In the genomic region with DNA sequence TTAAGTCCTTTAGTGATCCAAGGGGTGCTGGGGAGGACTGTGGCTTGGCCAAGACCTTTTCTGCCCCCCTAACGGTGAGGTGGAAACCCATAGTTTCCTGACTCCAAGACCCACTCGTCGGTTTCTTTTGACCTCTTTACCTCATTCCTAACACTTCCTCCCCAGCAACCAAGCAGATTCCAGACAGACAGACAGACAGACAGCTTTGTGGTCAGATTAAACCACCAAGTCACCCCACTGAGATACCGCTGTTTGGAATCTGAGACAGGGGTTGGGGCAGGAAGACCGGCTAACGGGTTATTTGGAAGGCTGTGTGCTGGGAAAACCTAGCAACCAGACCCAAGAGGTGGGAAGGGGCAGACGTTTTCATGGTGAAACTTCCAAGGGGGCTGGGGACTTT, we compare ENCODE assay signal across 21 mouse cellular contexts. TPM values are rescaled to one million over a fixed set of nuclear protein-coding genes. Genes with fewer than 3 reads are reported as not detected.
DNase-seq lines count a peak whose midpoint lies in the region; ATAC-seq and TF ChIP-seq lines count a peak whose summit lies in the region.
"Had no signal": no experiment of that assay in that cellular context is flagged by ENCODE, and none has a peak within 500 bp of the region (broad histone marks: within the 10 kb centered on the region; RNA-seq: fewer than 3 reads in every experiment).

No protein-coding gene starts in this region.

- H3K9ac ChIP-seq in heart, embryonic 13.5 days: no peak overlapping the region
- H3K9ac ChIP-seq in liver, postnatal 0 days (replicated peaks): peak overlapping the region; percentile 75
- H3K9ac ChIP-seq: hindbrain, embryonic 14.5 days; neural tube, embryonic 15.5 days had no signal

- H3K4me1 ChIP-seq in heart, embryonic 13.5 days: peaks cover 13% of the 10 kb centered on the region
- H3K4me1 ChIP-seq in G1E (ENCODE audit: insufficient read depth, low read depth, low read length): peaks cover 68% of the 10 kb centered on the region
- peaks cover 24% of the 10 kb centered on the region for H3K4me1 ChIP-seq in liver, postnatal 0 days (ENCODE audit: insufficient read depth)

- WGBS in heart, embryonic 13.5 days: 45% methylated on average over 7 of the region's 7 CpGs
- WGBS in liver, postnatal 0 days (ENCODE audit: insufficient replicate concordance): 7% methylated on average over 7 of the region's 7 CpGs

- no peaks in the 10 kb centered on the region for H3K36me3 ChIP-seq in heart, embryonic 13.5 days
- peaks cover 33% of the 10 kb centered on the region for H3K36me3 ChIP-seq in G1E (replicated peaks)
- H3K36me3 ChIP-seq in liver, postnatal 0 days (replicated peaks; ENCODE audit: insufficient read depth, low read length): peaks cover 10% of the 10 kb centered on the region

- H3K27ac ChIP-seq in heart, embryonic 13.5 days (replicated peaks): 0 out of 2 replicates have a peak overlapping the region, but pooled peaks have one; percentile 24
- peak overlapping the region; percentile 93 for H3K27ac ChIP-seq in liver, postnatal 0 days (ENCODE audit: low read depth)
- H3K27ac ChIP-seq: hindbrain, embryonic 14.5 days; macrophage; neural tube, embryonic 15.5 days had no signal

- H3K27me3 ChIP-seq in heart, embryonic 13.5 days (replicated peaks): peaks cover 45% of the 10 kb centered on the region
- H3K27me3 ChIP-seq in G1E (ENCODE audit: insufficient read depth, low read length): 0 out of 2 replicates have a peak, but pooled peaks cover 3% of the 10 kb centered on the region
- no peaks in the 10 kb centered on the region for H3K27me3 ChIP-seq in liver, postnatal 0 days (ENCODE audit: insufficient read depth, low read length)

- no peak overlapping the region; the same call in 1 of the 2 replicates for H3K4me3 ChIP-seq in heart, embryonic 13.5 days
- H3K4me3 ChIP-seq in G1E (ENCODE audit: low read depth, low read length): peak overlapping the region; percentile 82
- H3K4me3 ChIP-seq in liver, postnatal 0 days (ENCODE audit: low read depth, low read length): peak overlapping the region; percentile 52
- H3K4me3 ChIP-seq: neural tube, embryonic 15.5 days had no signal

- no peak for TF ChIP-seq CTCF in G1E (IDR thresholded peaks at IDR 0.05; ENCODE audit: low read depth, low read length)
- TF ChIP-seq CTCF in liver, postnatal 0 days (IDR thresholded peaks at IDR 0.05; ENCODE audit: low read depth): no peak

- no peak for TF ChIP-seq EP300 in liver, postnatal 0 days (IDR thresholded peaks at IDR 0.05; ENCODE audit: low read depth)

- no peak for DNase-seq in heart, adult 18-20 months
- peak; percentile 38 for DNase-seq in G1E (ENCODE audit: low spot score)
- no peak for DNase-seq in liver, postnatal 0 days
- DNase-seq in ovary, postnatal 10 days (ENCODE audit: low spot score): no peak
- no peak for DNase-seq in cerebellum, adult 9-11 months
- no peak for DNase-seq in right cerebral cortex, adult 18-20 months
- DNase-seq: cerebellum, postnatal 10 days had no signal

- peak overlapping the region; percentile 44 for H3K4me2 ChIP-seq in heart, embryonic 13.5 days
- peak overlapping the region; percentile 85 for H3K4me2 ChIP-seq in liver, postnatal 0 days (ENCODE audit: low read depth, low read length)
- H3K4me2 ChIP-seq: hindbrain, embryonic 14.5 days; neural tube, embryonic 15.5 days had no signal

- no peak for ATAC-seq in heart, embryonic 13.5 days (ENCODE audit: extremely low read depth, insufficient number of reproducible peaks, low FRiP score, low TSS enrichment)
- no peak for ATAC-seq in G1E (ENCODE audit: extremely low read depth, insufficient number of reproducible peaks, low FRiP score, poor library complexity, severe bottlenecking)
- peak; percentile 1; the same call in 1 of the 2 replicates for ATAC-seq in erythroid progenitor cell, adult 5-6 weeks (replicated peaks; ENCODE audit: low FRiP score, poor library complexity, severe bottlenecking)
- peak; percentile 11; the same call in 1 of the 2 replicates for ATAC-seq in liver, postnatal 0 days
- ATAC-seq: forebrain, embryonic 16.5 days had no signal

- no peaks in the 10 kb centered on the region for H3K9me3 ChIP-seq in heart, embryonic 13.5 days
- peaks cover 5% of the 10 kb centered on the region for H3K9me3 ChIP-seq in G1E (replicated peaks)
- no peaks in the 10 kb centered on the region for H3K9me3 ChIP-seq in liver, postnatal 0 days (ENCODE audit: low read length)
- H3K9me3 ChIP-seq: neural tube, embryonic 15.5 days had no signal

RNA-seq across cellular contexts. Expression of gene Tfr2, which starts 0.5 kb away (rescaled TPM):
- polyA plus RNA-seq in heart, embryonic 13.5 days (2015; fragmentation: Nextera tagmentation; extraction: Ambion mirVana): 0.59 and 2.5 TPM in 2 replicates
- not detected for total RNA-seq in heart, adult 18-20 months (2021)
- 193 and 194 TPM in 2 replicates for total RNA-seq in G1E (2014; fragmentation: Nextera tagmentation)
- 52.6 and 67.3 TPM in 2 replicates for total RNA-seq in G1E (2017)
- polyA plus RNA-seq in G1E (2012): 87.3 and 117 TPM in 2 replicates
- 44.9 and 62.0 TPM in 2 replicates for total RNA-seq in erythroid progenitor cell, adult 5-6 weeks (2015; ENCODE audit: low replicate concordance)
- 42.2 and 61.0 TPM in 2 replicates for total RNA-seq in erythroid progenitor cell, adult 5-6 weeks (2017; ENCODE audit: low replicate concordance)
- 148 and 157 TPM in 2 replicates for polyA plus RNA-seq in liver, postnatal 0 days (2015; fragmentation: Nextera tagmentation; extraction: Ambion mirVana)

RNA-seq across cellular contexts. Expression of gene Actl6b, which starts 16.9 kb away (rescaled TPM):
- 0.27 and 0.35 TPM in 2 replicates for polyA plus RNA-seq in heart, embryonic 13.5 days (2015; fragmentation: Nextera tagmentation; extraction: Ambion mirVana)
- not detected for total RNA-seq in heart, adult 18-20 months (2021)
- total RNA-seq in G1E (2014; fragmentation: Nextera tagmentation) (not detected in 2 replicates), G1E (2017) (0.11 TPM in 1 of 2 replicates, not detected in the other)
- polyA plus RNA-seq in G1E (2012): not detected in 2 replicates
- not detected in 2 replicates for total RNA-seq in erythroid progenitor cell, adult 5-6 weeks (2015; ENCODE audit: low replicate concordance)
- not detected in 2 replicates for total RNA-seq in erythroid progenitor cell, adult 5-6 weeks (2017; ENCODE audit: low replicate concordance)
- not detected in 2 replicates for polyA plus RNA-seq in liver, postnatal 0 days (2015; fragmentation: Nextera tagmentation; extraction: Ambion mirVana)
- polyA plus RNA-seq: limb, embryonic 11.5 days; macrophage had no signal

RNA-seq across cellular contexts. Expression of gene Mospd3, which starts 30.7 kb away (rescaled TPM):
- 16.4 and 18.4 TPM in 2 replicates for polyA plus RNA-seq in heart, embryonic 13.5 days (2015; fragmentation: Nextera tagmentation; extraction: Ambion mirVana)
- total RNA-seq in heart, adult 18-20 months (2021): 10 to 100 TPM in 1 of 2 experiments, 1 to 10 TPM in 1; 9.1 to 14.1 TPM
- total RNA-seq in G1E (2014; fragmentation: Nextera tagmentation) (58.9 and 61.2 TPM in 2 replicates), G1E (2017) (3.8 and 5.4 TPM in 2 replicates)
- polyA plus RNA-seq in G1E (2012): 316 and 504 TPM in 2 replicates
- total RNA-seq in erythroid progenitor cell, adult 5-6 weeks (2015; ENCODE audit: low replicate concordance): 36.9 and 44.3 TPM in 2 replicates
- 8.5 TPM in 1 of 2 replicates, not detected in the other for total RNA-seq in erythroid progenitor cell, adult 5-6 weeks (2017; ENCODE audit: low replicate concordance)
- polyA plus RNA-seq in liver, postnatal 0 days (2015; fragmentation: Nextera tagmentation; extraction: Ambion mirVana): 26.2 and 28.3 TPM in 2 replicates

RNA-seq across cellular contexts. Expression of gene Gnb2, which starts 36.9 kb away (rescaled TPM):
- polyA plus RNA-seq in heart, embryonic 13.5 days (2015; fragmentation: Nextera tagmentation; extraction: Ambion mirVana): 299 and 300 TPM in 2 replicates
- 100 to 1,000 TPM; 233 to 247 TPM for total RNA-seq in heart, adult 18-20 months (2021)
- 229 and 302 TPM in 2 replicates for total RNA-seq in G1E (2014; fragmentation: Nextera tagmentation)
- 255 and 347 TPM in 2 replicates for total RNA-seq in G1E (2017)
- polyA plus RNA-seq in G1E (2012): 501 and 571 TPM in 2 replicates
- total RNA-seq in erythroid progenitor cell, adult 5-6 weeks (2015; ENCODE audit: low replicate concordance): 253 and 262 TPM in 2 replicates
- 152 and 170 TPM in 2 replicates for total RNA-seq in erythroid progenitor cell, adult 5-6 weeks (2017; ENCODE audit: low replicate concordance)
- polyA plus RNA-seq in liver, postnatal 0 days (2015; fragmentation: Nextera tagmentation; extraction: Ambion mirVana): 165 and 177 TPM in 2 replicates

RNA-seq across cellular contexts. Expression of gene Epo, which starts 37.1 kb away (rescaled TPM):
- not detected in 2 replicates for polyA plus RNA-seq in heart, embryonic 13.5 days (2015; fragmentation: Nextera tagmentation; extraction: Ambion mirVana)
- not detected for total RNA-seq in heart, adult 18-20 months (2021)
- total RNA-seq in G1E (2014; fragmentation: Nextera tagmentation): not detected in 2 replicates
- total RNA-seq in G1E (2017): not detected in 2 replicates
- polyA plus RNA-seq in G1E (2012): not detected in 2 replicates
- not detected in 2 replicates for total RNA-seq in erythroid progenitor cell, adult 5-6 weeks (2015; ENCODE audit: low replicate concordance)
- not detected in 2 replicates for total RNA-seq in erythroid progenitor cell, adult 5-6 weeks (2017; ENCODE audit: low replicate concordance)
- 0.13 and 0.26 TPM in 2 replicates for polyA plus RNA-seq in liver, postnatal 0 days (2015; fragmentation: Nextera tagmentation; extraction: Ambion mirVana)
- total RNA-seq: adrenal gland, adult 18-20 months; gastrocnemius, postnatal 10 days; layer of hippocampus, postnatal 10 days; midbrain, postnatal 0 days had no signal
- polyA plus RNA-seq: embryonic facial prominence, embryonic 14.5 days; forebrain, embryonic 16.5 days; heart, embryonic 14.5 days; hindbrain, embryonic 14.5 days; intestine, postnatal 0 days; macrophage; midbrain, postnatal 0 days; neural tube, embryonic 15.5 days had no signal

Comparison
In these comparisons a context has a peak if more than half of its experiments do, and no peak if none do; other contexts are left out.
1. ATAC-seq: peak in erythroid progenitor cell, adult 5-6 weeks (single experiment) and liver, postnatal 0 days (single experiment); none in heart, embryonic 13.5 days (single experiment) and G1E (single experiment).
2. RNA of gene Tfr2, which starts 0.5 kb away (total RNA-seq): 52.6 to 194 TPM in G1E and 42.2 to 62.0 TPM in erythroid progenitor cell, adult 5-6 weeks; not detected in heart, adult 18-20 months; every median in the first group is over 10 times any median in the second.